Mouse (Mus musculus) layer of hippocampus, adult 11-12 months (tissue): ENCODE measurements around the gene Epm2aip1.

Experiments used
- DNase-seq: peaks from one replicate; pipeline ENCODE4 v3.0.0; 2022; ENCODE audit warnings: low spot score

The Epm2aip1 gene

DNA sequence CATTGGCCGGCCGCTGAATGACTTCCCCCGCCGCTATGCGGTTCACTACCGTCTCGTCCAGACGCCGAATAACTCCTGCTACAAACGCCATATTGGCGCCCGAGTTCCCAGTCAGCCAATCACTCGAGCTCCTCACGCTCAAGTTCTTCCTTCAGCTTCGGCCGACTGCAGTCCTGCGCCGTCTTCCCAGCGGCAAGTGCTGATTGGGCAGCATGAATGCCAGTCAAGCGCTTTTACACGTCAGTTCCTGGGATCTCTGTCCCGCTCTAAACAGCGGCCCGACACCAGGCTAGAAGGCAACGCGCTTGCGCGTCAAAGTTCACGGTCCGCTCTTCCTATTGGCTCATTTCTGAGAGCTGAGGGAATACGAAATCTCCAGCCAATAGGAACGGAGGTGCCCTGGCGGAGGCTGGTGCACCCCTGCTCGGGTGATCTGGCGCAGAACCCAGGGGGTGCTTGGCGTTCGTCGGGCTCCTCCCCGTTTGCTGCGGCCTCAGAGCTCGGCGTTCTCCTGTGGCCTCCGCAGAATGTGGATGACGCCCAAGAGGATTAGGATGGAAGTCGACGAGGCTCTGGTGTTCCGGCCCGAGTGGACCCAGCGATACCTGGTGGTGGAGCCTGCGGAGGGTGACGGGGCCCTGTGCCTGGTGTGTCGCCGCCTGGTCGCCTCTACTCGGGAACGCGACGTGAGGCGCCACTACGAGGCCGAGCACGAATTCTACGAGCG is at the start of gene Epm2aip1, which contains the start of gene Mlh1:
Gene Epm2aip1, plus strand, starts transcription at position 496 of the 727 bp plus-strand sequence.
Gene Mlh1, minus strand, starts transcription at position 358 of the 727 bp plus-strand sequence.
- peak; percentile 98 for DNase-seq

DNA sequence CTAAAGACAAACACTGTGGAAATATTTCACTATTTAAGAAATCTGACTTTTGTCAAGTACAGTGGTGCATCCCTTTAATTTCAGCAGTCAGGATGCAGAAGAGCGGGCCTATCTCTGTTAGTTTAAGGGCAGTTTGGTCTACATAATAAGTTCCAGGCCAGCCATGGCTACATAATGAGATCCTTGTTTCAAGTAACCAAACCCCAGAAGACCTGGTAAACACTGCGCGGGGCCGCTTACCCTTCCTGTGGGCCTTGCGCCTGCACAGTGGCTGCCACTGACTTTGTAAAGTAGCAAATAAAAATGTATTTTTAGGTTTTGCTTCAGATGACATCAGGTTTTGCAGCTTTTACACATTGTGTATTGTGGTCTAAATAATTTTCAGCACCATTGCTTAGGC is 48.3 kb upstream of the Epm2aip1 start:
- no peak for DNase-seq

DNA sequence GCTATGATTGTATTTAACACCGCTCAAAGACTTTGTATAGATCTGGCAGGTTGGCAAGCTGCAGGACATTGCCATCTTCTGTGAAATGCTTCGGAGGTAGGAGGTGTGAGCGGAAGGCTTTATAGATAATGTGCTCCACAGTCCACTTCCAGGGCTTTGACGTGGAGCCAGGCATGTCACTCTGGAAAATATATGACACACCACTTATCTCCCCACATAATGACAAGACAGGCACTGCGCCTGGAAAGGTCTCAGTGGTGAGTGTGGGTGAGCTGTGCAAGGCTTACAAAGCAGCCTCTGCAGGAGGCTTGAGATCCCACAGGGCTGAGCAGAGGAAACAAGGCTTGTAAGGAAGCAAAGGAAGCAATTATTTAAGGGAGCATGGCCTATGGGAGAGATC is 43.3 kb upstream of the Epm2aip1 start:
- no peak for DNase-seq

DNA sequence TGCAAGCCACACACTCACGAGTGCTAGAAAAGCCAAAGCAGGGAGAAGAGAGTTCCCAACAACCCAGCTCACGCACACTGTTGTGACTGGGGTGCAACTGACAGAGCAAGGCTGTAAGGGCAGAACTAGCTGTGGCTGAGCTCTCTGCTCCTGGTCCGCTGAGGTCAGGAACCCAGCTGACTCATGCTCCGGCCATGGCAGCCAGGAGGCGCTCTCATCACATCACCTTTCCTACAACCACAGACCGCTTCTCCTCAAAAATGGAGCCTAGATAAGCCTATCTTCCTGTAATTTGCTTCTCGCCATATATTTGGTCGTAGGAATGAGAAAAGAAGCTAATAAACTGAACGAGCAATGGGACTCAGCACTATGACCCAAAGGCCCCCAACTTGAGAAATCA is 37.0 kb upstream of the Epm2aip1 start:
- no peak for DNase-seq

DNA sequence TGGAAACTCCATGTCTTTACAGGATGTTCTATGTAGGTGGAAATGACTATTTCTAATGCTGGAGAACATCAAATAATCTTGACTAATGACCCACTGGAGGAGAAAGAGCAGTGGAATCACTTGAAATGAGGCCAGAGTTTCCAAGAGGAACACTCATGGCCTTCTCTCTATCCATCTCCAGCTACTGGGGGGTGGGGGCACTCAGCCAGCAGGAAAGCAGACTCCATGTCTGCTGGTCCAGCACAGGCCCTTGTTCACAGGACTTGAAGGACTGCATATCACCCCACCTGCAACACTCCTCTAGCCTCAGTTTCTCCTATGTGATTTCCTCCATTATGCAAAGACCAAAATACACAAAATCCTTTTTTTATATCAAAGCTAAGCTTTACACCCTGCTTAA is 34.0 kb upstream of the Epm2aip1 start:
- DNase-seq, result no peak

DNA sequence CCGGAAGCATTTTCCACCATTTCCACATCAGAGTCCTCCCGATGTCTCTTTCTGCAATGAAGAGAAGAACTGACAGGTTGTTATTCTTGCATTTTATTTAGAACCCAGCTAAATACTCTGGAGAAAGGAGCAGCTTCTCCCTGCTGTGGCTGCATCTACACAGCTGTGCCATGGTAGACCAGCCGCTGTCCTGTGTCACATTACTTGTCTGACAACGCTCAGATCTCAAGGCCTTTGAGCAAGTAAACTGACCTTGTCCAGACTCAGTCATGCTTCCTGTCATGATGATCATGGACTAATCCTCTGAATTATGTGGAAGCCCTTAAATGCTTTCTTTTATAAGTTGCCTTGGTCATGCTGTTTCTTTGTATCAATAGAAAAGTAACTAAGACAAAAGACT is 31.9 kb upstream of the Epm2aip1 start:
- no peak for DNase-seq

DNA sequence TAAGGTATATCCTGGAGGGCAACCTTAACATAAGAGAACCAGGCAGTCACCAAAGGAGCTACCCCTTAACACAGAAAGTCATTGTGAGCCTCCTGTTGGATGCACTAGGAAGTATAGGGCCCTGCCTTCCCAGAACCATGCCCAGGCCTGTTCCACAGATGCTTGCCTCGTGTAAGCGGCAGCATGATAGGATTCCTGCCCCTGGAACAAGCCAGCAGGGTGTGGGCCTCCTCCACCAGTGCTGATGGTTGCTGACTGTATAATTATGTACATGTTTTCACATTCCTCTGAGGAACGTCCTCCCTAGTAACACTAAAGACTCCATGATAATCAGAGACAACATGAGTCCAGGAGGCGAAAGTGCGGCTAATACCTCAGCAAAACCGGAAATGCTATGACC is 28.3 kb upstream of the Epm2aip1 start:
- DNase-seq, result no peak

DNA sequence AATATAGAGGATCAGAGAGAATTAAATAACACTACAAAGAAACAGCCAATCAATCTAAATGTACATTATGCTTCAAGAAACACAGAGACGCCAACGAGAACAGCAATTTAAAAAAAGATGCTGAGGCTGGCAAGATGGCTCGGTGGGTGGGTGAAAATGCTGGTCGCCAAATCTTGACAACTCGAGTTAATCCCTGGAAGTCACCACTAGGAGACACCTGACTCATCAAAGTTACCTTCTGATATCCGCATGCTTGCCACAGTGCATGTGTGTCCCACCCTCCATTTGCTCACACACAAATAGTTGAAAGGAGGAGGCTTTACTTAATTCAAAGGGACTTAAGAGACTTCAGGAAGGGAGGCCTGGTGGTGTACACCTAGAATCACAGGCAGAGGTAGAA is 26.2 kb upstream of the Epm2aip1 start:
- DNase-seq, result no peak

DNA sequence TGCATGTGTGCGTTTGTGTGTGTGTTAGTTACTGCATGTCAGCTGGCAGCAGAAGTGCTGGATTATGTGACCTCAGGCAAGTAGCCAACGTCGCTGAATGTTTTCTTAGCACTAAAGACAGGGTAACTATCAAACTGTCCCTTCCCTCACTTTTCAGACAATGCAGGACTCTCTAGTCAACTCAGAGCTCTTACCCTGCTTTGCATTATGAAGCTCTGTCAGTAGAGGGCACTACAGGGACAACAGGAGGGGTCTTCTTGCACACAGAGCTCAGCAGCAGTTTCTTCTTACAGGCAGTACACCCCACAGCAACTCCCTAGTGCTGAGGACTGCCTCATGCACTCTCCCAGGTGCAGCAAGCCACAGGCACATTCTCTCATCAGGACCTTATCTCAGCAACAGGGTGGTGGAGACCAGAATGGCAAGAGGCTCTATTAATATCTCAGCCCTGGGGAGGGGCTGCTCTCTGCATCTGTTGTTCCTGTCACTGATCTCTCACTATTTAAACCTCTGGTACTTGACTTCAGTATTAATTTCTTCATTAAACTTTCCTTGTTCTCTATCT is 24.0 kb upstream of the Epm2aip1 start:
- DNase-seq, result peak; percentile 40

DNA sequence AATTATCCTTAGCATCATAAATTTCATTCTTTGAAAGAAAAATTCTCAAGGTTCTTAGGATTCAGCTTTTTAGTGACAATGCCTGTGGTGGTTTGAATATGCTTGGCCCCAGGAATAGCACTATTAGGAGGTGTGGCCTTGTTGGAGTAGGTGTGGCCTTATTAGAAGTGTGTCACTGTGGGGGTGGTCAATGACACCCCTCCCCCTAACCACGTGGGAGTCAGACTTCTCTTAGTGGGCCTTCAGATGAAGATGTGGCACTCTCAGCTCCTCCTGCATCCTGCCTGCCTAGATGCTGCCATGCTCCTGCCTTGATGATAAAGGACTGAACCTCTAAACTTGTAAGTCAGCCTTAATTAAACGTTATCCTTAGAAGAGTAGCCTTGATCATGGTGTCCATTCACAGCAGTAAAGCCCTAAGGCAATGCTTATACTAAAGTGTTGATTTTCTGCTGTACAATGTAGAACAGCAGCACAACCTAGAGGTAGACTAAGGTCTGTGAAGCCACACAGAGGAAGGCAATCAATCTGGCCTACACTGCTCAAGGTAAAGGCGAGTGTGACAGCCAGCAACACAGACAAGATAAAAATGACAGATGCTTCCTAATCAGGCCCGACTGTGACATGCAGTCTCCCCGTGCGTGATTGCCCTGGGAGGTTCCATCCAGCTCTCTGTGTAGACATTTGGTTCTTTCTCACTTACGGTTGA is 19.4 kb upstream of the Epm2aip1 start:
- no peak for DNase-seq

DNA sequence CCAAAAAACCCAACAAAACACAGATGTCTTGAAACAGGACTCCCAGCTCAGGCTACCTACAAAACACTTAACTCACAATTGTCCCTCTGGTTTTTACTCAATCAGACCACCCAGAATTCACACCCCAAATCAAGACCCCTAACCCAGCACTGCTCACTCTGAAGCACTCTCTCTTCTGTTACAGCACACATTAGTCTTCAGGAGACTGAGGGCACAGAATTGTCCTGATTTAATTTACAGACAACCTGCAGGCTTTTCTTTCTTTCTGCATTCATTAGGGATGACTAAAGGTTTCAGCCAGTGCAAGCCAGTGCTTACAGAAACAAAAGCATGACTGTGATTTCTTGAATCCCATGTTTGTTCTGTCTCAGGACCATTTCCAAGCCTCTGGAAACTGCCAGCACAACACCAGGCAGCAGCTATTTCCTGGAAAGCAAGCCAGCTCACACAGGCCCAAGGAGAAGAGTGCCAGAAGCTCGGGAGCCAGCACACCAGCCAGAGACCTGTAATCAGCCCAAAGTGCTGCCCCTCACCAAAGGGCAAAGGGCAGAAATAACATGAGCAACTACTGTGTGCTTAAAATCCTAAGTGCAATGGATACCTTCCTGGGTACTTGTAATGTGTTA is 11.3 kb upstream of the Epm2aip1 start:
- DNase-seq, result peak; percentile 50

DNA sequence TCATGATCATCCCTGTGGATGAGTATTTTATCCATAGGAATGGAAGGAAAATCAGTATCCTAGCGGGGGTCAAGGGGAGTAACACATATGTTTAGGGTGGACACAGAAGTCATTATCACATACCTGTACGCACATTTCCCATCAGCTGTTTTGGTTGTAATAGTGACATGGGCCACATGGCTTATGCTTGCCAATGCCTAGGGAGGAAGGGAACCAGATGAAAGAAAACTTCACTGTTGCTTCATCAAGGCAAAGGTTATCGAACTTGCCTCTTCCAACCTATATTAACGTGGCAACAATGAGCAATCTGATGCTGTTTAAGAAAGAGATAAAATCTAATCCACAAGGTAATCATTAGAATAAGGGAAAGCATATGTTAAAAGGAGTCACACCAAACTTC is 10.4 kb upstream of the Epm2aip1 start:
- DNase-seq, result no peak

DNA sequence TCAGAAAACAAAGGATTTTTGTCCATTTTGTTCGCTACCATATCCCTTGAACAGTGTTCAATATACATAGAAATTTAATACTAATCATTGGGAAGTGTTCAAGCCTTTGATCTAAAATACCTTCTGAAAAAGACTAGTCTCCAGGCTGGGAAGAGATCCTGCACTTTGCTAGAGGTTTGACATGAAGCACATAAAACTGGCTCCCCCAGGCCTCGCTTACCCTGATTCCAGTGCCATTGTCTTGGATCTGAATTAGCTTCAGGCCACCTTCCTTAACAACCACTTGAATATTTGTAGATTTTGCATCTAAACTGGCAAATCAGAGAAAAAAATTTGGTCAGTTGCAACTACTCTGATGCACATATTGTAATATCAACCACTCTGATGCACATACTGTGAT is 3.7 kb upstream of the Epm2aip1 start:
- no peak for DNase-seq

DNA sequence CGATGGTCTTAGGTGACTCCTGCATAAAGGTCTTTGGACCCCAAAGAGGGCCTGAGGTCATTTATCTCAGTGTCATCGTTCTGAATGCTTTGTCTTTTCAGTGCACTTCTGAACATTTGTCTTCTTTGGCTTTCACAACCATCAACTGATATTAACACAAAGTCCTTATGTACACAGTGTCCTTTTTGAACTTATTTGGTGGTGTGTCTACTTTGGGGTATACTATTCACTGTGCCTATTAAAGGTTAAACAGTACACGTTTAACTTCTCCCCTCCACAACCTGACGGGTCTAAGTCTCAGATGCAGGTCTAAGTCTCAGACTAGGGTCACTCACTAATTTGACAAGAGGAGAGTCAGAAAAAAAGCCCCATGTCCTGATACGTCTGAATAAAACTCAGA is 1.1 kb upstream of the Epm2aip1 start:
- DNase-seq, result no peak

DNA sequence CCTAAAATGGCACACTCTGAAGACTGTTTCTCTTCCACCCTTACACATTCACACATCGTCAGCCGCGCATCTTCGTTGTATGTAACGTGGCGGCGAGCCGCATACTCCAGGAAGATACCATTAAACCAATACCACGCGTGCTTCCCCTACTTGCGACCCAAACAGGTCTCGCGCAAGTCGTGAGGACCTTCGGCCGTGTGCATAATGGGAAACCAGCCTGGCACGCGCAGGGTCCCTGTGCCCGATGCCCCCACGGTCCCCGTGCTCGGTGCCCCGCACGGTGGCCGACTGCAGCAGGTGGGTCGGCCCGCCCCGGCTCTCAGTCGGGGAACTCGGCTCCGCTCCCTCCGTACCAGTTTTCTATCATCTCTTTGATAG is 684 bp upstream of the Epm2aip1 start:
- no peak for DNase-seq

DNA sequence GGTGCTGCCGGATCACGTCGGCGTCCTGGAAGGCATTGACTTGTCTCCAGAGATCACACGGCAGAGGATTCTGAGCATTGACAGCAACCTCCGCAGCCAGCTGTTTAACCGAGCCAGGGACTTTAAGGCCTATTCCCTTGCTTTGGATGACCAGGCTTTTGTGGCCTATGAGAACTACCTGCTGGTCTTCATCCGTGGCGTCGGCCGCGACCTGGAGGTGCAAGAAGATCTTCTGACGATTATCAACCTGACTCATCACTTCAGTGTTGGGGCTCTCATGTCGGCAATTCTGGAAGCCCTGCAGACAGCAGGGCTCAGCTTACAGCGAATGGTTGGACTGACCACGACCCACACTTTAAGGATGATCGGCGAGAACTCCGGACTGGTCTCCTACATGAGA is 627 bp downstream of the Epm2aip1 start:
- peak; percentile 24 for DNase-seq

DNA sequence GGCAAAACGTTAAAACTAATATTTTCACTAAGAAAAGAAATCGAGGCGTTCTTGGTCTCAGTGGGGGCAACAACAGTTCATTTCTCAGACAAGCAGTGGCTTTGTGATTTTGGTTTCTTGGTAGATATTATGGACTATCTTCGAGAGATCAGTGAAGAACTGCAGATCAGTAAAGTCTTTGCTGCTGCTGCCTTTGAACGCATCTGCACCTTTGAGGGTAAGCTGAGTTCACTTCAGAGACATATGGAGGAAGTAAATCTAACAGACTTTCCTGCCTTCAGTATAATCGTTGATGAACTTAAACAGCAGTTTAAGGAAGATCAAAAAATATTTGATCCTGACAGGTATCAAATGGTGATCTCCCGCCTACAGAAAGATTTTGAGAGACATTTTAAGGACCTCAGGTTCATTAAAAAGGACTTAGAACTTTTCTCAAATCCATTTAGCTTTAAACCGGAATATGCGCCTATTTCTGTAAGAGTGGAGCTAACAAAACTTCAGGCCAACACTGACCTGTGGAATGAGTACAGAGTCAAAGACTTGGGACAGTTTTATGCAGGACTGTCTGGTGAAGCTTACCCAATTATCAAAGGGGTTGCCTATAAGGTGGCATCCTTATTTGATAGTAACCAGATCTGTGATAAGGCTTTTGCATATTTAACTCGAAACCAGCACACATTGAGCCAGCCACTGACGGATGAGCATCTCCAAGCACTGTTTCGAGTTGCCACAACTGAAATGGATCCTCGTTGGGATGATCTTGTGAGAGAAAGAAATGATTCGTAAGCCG is 1.5 kb downstream of the Epm2aip1 start:
- no peak for DNase-seq

DNA sequence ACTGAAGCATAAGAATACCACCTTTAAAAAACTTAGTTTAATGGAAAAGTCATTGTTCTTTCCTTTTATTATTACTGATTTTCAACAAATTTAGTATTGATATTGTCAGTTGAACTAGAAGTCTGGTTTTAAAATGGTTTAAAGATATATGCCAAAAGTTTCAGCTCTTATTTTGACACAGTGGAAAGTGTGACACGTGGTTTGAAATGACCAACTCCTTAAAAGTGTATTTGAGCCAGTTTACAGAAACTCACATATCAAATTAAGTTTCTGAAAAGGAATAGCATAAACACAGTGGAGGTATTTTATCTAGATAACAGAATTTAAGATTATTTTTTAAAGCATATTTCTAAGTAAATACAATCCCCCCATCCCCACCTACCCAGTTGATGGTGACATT is 2.2 kb downstream of the Epm2aip1 start:
- no peak for DNase-seq

DNA sequence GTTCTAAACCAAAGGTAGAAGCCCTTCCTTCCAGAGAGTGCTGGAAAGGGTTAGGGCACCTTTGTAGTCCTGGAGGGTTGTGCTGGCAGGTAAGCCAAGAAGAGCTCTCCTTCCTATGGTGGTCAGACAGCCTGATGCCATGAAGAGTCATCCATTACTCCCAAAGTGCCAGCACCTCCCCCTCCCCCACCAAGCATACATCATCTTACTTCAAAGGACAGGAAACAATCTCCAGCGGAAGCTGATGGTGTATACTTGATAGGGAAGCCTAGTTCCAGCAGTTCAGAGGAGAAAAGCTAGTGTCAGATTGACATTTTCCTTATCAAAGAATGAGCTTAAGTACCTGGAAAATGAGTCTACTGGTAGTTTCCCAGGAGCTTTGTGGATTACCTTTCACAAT is 3.4 kb downstream of the Epm2aip1 start:
- no peak for DNase-seq

DNA sequence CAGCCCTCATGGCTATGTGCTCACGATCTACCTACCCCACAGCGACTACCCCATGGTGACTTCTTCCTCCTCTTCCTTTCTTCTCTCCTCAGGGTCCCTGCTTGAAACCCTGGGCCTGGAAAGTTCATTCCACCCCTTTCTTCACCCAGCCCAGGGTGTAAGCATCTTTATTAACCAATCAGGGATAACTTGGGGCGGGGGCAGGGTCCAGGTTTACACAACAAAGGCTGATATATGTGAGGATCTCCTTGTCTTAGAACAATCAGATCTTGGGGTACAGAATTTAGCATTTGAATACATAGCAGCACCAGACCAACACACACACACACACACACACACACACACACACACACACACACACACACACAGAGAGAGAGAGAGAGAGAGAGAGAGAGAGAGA is 13.3 kb downstream of the Epm2aip1 start:
- no peak for DNase-seq

DNA sequence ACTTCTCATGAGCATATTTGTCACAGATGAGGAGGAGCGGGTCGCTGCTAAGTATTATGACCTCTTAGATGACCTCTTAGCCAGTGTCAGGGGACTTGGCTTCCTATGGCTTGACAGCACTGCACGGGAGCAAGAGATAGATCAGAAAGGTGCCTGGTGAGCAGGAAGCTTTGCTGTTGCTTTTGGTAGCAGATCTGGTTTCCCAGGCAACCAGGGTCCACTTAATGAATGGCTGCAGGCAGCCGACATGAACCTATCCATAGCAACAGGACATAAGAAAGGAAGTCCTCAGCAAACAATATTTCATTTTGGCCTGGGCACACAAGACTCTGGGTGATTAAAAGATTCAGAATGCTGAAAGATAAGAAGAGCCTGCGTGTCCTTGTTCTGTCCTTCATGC is 13.9 kb downstream of the Epm2aip1 start:
- DNase-seq, result no peak

DNA sequence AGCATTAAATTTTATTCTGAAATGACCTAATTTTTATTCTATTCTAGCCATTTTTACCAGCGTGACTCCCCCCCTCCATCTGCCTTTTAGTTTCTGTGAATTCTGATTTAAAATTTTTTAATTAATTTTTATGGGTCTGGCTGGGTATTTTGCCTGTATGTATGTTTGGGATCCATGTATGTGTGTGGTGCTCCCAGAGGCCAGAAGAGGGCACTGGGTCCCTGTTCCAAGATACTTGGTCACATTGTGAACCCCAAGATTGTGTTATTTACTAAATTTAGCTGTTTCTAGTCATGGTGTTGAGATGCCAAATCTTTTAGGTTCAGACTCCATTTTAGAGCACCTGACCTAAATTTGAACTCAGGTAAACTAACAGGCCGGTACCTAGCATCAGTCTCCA is 14.7 kb downstream of the Epm2aip1 start:
- no peak for DNase-seq
